Mouse (Mus musculus) erythroblast, embryonic 14.5 days (primary cell): ENCODE data around the gene Abcb8. TPM values are rescaled to one million over a fixed set of nuclear protein-coding genes. Genes with fewer than 3 reads are reported as not detected.

ENCODE experiments used
- H3K27me3 ChIP-seq: 2 replicates; pipeline ENCODE4 v1.6.1; 2012; ENCODE audit warnings: inconsistent platforms; ENCODE audit not compliant: control insufficient read depth
- H3K36me3 ChIP-seq: 2 replicates; pipeline ENCODE4 v1.6.1; 2012; ENCODE audit warnings: mild to moderate bottlenecking, inconsistent platforms; ENCODE audit not compliant: control insufficient read depth
- H3K4me1 ChIP-seq: 2 replicates; pipeline ENCODE4 v1.6.1; 2012; ENCODE audit warnings: inconsistent platforms; ENCODE audit not compliant: control insufficient read depth
- H3K4me3 ChIP-seq: replicated peaks from 2 replicates; pipeline ENCODE3; 2012; ENCODE audit warnings: moderate library complexity, mild to moderate bottlenecking, inconsistent platforms
- H3K9me3 ChIP-seq: 2 replicates; pipeline ENCODE4 v1.6.1; 2012; ENCODE audit warnings: low read length, inconsistent platforms, mixed read lengths; ENCODE audit not compliant: control insufficient read depth
- GATA1 ChIP-seq: IDR thresholded peaks from 2 replicates; pipeline ENCODE4 v1.6.1; 2012; ENCODE audit warnings: low read length, inconsistent platforms, mixed read lengths
- TAL1 ChIP-seq: IDR thresholded peaks from 3 replicates; pipeline ENCODE4 v1.6.1; 2012; ENCODE audit warnings: low read length, inconsistent platforms, mixed read lengths
- polyA plus RNA-seq: library from polyadenylated mRNA; stranded (reverse); fragments of >175 nt; gene quantifications from 2 replicates; pipeline ENCODE4 v1.2.3, GENCODE M21; 2012

The Abcb8 gene
- polyA plus RNA-seq, 1 experiment = 1.7 TPM

DNA sequence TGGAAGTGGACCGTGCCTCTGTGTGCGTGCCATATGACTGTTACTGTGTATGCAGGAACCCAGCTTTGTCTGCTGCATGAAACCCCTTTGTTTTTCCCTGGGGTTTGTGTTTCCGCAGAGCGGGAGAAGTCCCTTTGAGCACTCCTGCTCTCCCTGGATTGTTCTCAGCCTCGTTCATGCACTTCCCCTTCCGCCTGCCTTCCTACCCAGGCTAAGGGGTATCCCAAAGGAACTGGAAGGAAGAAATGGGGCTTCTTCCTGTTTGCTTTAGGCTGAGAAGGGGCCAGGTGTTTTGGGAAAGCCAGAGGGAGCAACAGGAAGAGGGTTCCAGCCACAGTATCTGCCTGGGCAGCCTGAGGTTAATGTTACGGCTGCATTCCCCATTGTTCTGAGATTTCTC, 62.1 kb downstream of the Abcb8 start:
- TF ChIP-seq TAL1 (no peak), GATA1 (no peak)
- H3K36me3 ChIP-seq = peaks cover 62% of the 10 kb centered on the region

More for the DNA sequence above, 62.1 kb downstream of the Abcb8 start:
- no peaks in the 10 kb centered on the region for H3K27me3 ChIP-seq
- no peaks in the 10 kb centered on the region for H3K9me3 ChIP-seq
- H3K4me3 ChIP-seq = no peak overlapping the region
- H3K4me1 ChIP-seq = peaks cover 55% of the 10 kb centered on the region

Other genes with a start within 250 kb of the Abcb8 start
- gene Nupl2, start 228.7 kb upstream of the Abcb8 start, polyA plus RNA-seq = 0.16 and 0.42 TPM in 2 replicates
- 0.08 TPM in 1 of 2 replicates, not detected in the other for gene Kcnh2, start 42.1 kb upstream of the Abcb8 start, polyA plus RNA-seq
- 0.02 and 0.03 TPM in 2 replicates for gene Nos3, start 28.9 kb upstream of the Abcb8 start, polyA plus RNA-seq
- 0.02 and 0.05 TPM in 2 replicates for gene Atg9b, start 1.5 kb upstream of the Abcb8 start, polyA plus RNA-seq
- not detected in 2 replicates for gene Asic3, start 19.7 kb downstream of the Abcb8 start, polyA plus RNA-seq
- 0.40 and 0.67 TPM in 2 replicates for gene Cdk5, start 29.9 kb downstream of the Abcb8 start, polyA plus RNA-seq
- gene Slc4a2, start 30.2 kb downstream of the Abcb8 start, polyA plus RNA-seq = 1.1 and 2.5 TPM in 2 replicates
- 33.0 and 33.8 TPM in 2 replicates for gene Fastk, start 51.6 kb downstream of the Abcb8 start, polyA plus RNA-seq
- gene Tmub1, start 54.2 kb downstream of the Abcb8 start, polyA plus RNA-seq = 2.3 and 2.8 TPM in 2 replicates
- 17.2 and 18.9 TPM in 2 replicates for gene Agap3, start 58.5 kb downstream of the Abcb8 start, polyA plus RNA-seq
- not detected in 2 replicates for gene Gbx1, start 133.5 kb downstream of the Abcb8 start, polyA plus RNA-seq
- gene Asb10, start 147.3 kb downstream of the Abcb8 start, polyA plus RNA-seq = not detected in 2 replicates
- not detected in 2 replicates for gene 4931409K22Rik, start 163.1 kb downstream of the Abcb8 start, polyA plus RNA-seq
- 4.3 and 5.3 TPM in 2 replicates for gene Abcf2, start 183.8 kb downstream of the Abcb8 start, polyA plus RNA-seq
- gene Chpf2, start 193.1 kb downstream of the Abcb8 start, polyA plus RNA-seq = 0.75 and 0.89 TPM in 2 replicates
- not detected in 2 replicates for gene Smarcd3, start 230.7 kb downstream of the Abcb8 start, polyA plus RNA-seq